Mouse (Mus musculus): ENCODE data around the gene Selenow. TPM values are rescaled to one million over a fixed set of nuclear protein-coding genes. Genes with fewer than 3 reads are reported as not detected.

Selenow gene
- 870 and 931 TPM in 2 replicates for polyA plus RNA-seq (2012; rRNA removed)

GRCm38 (mm10) chr7:15922220-15922773, at the start of gene Selenow:
Gene Selenow, minus strand, starts transcription at chr7:15922402.
- Histone ChIP-seq H3K27me3 (ENCODE audit: control insufficient read depth, insufficient read depth, low read length) (no peaks in the 10 kb centered on the region), H3K4me3 (replicated peaks; ENCODE audit: insufficient read depth, low read depth, low read length) (peak within 1 kb of the TSS; percentile 92), H3K4me1 (ENCODE audit: control insufficient read depth, insufficient read depth, low read length) (peaks cover 4% of the 10 kb centered on the region), H3K27ac (ENCODE audit: insufficient read depth, low read length) (peak within 1 kb of the TSS; percentile 92)
- TF ChIP-seq POLR2A (IDR thresholded peaks at IDR 0.05; ENCODE audit: borderline replicate concordance, insufficient read depth, low read length) (peak; percentile 93), CTCF (IDR thresholded peaks at IDR 0.05; ENCODE audit: borderline replicate concordance, insufficient read depth, low read depth, low read length) (no peak)
- WGBS = under 1% methylated on average over 33 of the region's 33 CpGs
- DNase-seq = peak; percentile 92 to 96

GRCm38 (mm10) chr7:15969674-15970073, 47.5 kb upstream of the Selenow start:
- TF ChIP-seq CTCF (IDR thresholded peaks at IDR 0.05; ENCODE audit: borderline replicate concordance, insufficient read depth, low read depth, low read length) = 0 out of 2 replicates have a peak, but pooled peaks have one; percentile 3
- no peak for TF ChIP-seq POLR2A (IDR thresholded peaks at IDR 0.05; ENCODE audit: borderline replicate concordance, insufficient read depth, low read length)
- WGBS = 71% methylated on average over 3 of the region's 3 CpGs
- Histone ChIP-seq H3K27ac (ENCODE audit: insufficient read depth, low read length) (no peak overlapping the region), H3K27me3 (ENCODE audit: control insufficient read depth, insufficient read depth, low read length) (no peaks in the 10 kb centered on the region), H3K4me1 (ENCODE audit: control insufficient read depth, insufficient read depth, low read length) (no peaks in the 10 kb centered on the region), H3K4me3 (replicated peaks; ENCODE audit: insufficient read depth, low read depth, low read length) (no peak overlapping the region)
- DNase-seq = no peak

GRCm38 (mm10) chr7:15968322-15968721, 46.1 kb upstream of the Selenow start:
- Histone ChIP-seq H3K27me3 (ENCODE audit: control insufficient read depth, insufficient read depth, low read length) (no peaks in the 10 kb centered on the region), H3K27ac (ENCODE audit: insufficient read depth, low read length) (no peak overlapping the region), H3K4me3 (replicated peaks; ENCODE audit: insufficient read depth, low read depth, low read length) (no peak overlapping the region), H3K4me1 (ENCODE audit: control insufficient read depth, insufficient read depth, low read length) (no peaks in the 10 kb centered on the region)
- WGBS = 85% methylated on average over 8 of the region's 8 CpGs
- no peak for DNase-seq
- TF ChIP-seq POLR2A (IDR thresholded peaks at IDR 0.05; ENCODE audit: borderline replicate concordance, insufficient read depth, low read length) = no peak
- no peak for TF ChIP-seq CTCF (IDR thresholded peaks at IDR 0.05; ENCODE audit: borderline replicate concordance, insufficient read depth, low read depth, low read length)

- Histone ChIP-seq H3K4me3 (replicated peaks; ENCODE audit: insufficient read depth, low read depth, low read length) (peak within 1 kb of the TSS; percentile 47), H3K27ac (ENCODE audit: insufficient read depth, low read length) (no peak within 1 kb of the TSS), H3K4me1 (ENCODE audit: control insufficient read depth, insufficient read depth, low read length) (no peaks in the 10 kb centered on the region), H3K27me3 (ENCODE audit: control insufficient read depth, insufficient read depth, low read length) (no peaks in the 10 kb centered on the region)
- DNase-seq = peak; percentile 69 to 74
- WGBS = under 1% methylated on average over 22 of the region's 22 CpGs
- TF ChIP-seq POLR2A (IDR thresholded peaks at IDR 0.05; ENCODE audit: borderline replicate concordance, insufficient read depth, low read length) (peak; percentile 63), CTCF (IDR thresholded peaks at IDR 0.05; ENCODE audit: borderline replicate concordance, insufficient read depth, low read depth, low read length) (peak; percentile 85)
Measured at GRCm38 (mm10) chr7:15967312-15967711, 45.1 kb upstream of the Selenow start, which contains the start of gene Ehd2. Gene Ehd2, minus strand, starts transcription at chr7:15967567.

GRCm38 (mm10) chr7:15966489-15966888, 44.3 kb upstream of the Selenow start:
- H3K4me3 ChIP-seq (replicated peaks; ENCODE audit: insufficient read depth, low read depth, low read length) = no peak overlapping the region
- no peak overlapping the region for H3K27ac ChIP-seq (ENCODE audit: insufficient read depth, low read length)
- no peaks in the 10 kb centered on the region for H3K27me3 ChIP-seq (ENCODE audit: control insufficient read depth, insufficient read depth, low read length)
- no peaks in the 10 kb centered on the region for H3K4me1 ChIP-seq (ENCODE audit: control insufficient read depth, insufficient read depth, low read length)
- TF ChIP-seq POLR2A (IDR thresholded peaks at IDR 0.05; ENCODE audit: borderline replicate concordance, insufficient read depth, low read length) = no peak
- no peak for TF ChIP-seq CTCF (IDR thresholded peaks at IDR 0.05; ENCODE audit: borderline replicate concordance, insufficient read depth, low read depth, low read length)
- DNase-seq = no peak
- 74% methylated on average over 3 of the region's 3 CpGs for WGBS

- H3K4me3 ChIP-seq (replicated peaks; ENCODE audit: insufficient read depth, low read depth, low read length) = no peak overlapping the region
- H3K27me3 ChIP-seq (ENCODE audit: control insufficient read depth, insufficient read depth, low read length) = no peaks in the 10 kb centered on the region
- H3K27ac ChIP-seq (ENCODE audit: insufficient read depth, low read length) = no peak overlapping the region
- DNase-seq = no peak
- 67% methylated on average over 32 of the region's 32 CpGs for WGBS
- no peak for TF ChIP-seq CTCF (IDR thresholded peaks at IDR 0.05; ENCODE audit: borderline replicate concordance, insufficient read depth, low read depth, low read length)
- TF ChIP-seq POLR2A (IDR thresholded peaks at IDR 0.05; ENCODE audit: borderline replicate concordance, insufficient read depth, low read length) = no peak
- H3K4me1 ChIP-seq (ENCODE audit: control insufficient read depth, insufficient read depth, low read length) = no peaks in the 10 kb centered on the region
Measured at GRCm38 (mm10) chr7:15963798-15964652, 41.8 kb upstream of the Selenow start.

GRCm38 (mm10) chr7:15962311-15963288, 40.4 kb upstream of the Selenow start:
- Histone ChIP-seq H3K4me1 (ENCODE audit: control insufficient read depth, insufficient read depth, low read length) (no peaks in the 10 kb centered on the region), H3K27ac (ENCODE audit: insufficient read depth, low read length) (no peak overlapping the region), H3K27me3 (ENCODE audit: control insufficient read depth, insufficient read depth, low read length) (no peaks in the 10 kb centered on the region), H3K4me3 (replicated peaks; ENCODE audit: insufficient read depth, low read depth, low read length) (no peak overlapping the region)
- TF ChIP-seq POLR2A (IDR thresholded peaks at IDR 0.05; ENCODE audit: borderline replicate concordance, insufficient read depth, low read length) (no peak), CTCF (IDR thresholded peaks at IDR 0.05; ENCODE audit: borderline replicate concordance, insufficient read depth, low read depth, low read length) (no peak)
- 43% methylated on average over 12 of the region's 12 CpGs for WGBS
- no peak for DNase-seq

All from cerebellum, adult 2 months (tissue).